Mouse (Mus musculus) heart, adult 2 months (tissue): Measurements from ENCODE around the gene Timm8b. TPM values are rescaled to one million over a fixed set of nuclear protein-coding genes. Genes with fewer than 3 reads are reported as not detected.
"Not testable (repeated sequence)": the region's sequence is repeated elsewhere in the genome, so short reads cannot be mapped to it uniquely, and the experiment has no call there.

Source experiments
- DNase-seq, 2 experiments: peaks; one replicate each; pipeline ENCODE4 v3.0.0; 2021
- H3K27ac ChIP-seq: fragments of 200-600 bp; 2 replicates; pipeline ENCODE4 v1.8.1; 2022
- H3K27me3 ChIP-seq: fragments of 200-500 bp; 2 replicates; pipeline ENCODE4 v1.6.1; 2012; ENCODE audit warnings: mild to moderate bottlenecking, low read length, inconsistent platforms, mixed read lengths; ENCODE audit not compliant: control insufficient read depth, insufficient read depth
- H3K36me3 ChIP-seq: fragments of 200-500 bp; 2 replicates; pipeline ENCODE4 v1.6.1; 2012; ENCODE audit warnings: low read length, inconsistent platforms; ENCODE audit not compliant: control insufficient read depth, insufficient read depth
- H3K4me1 ChIP-seq: fragments of 200-500 bp; 2 replicates; pipeline ENCODE4 v1.6.1; 2011; ENCODE audit warnings: low read length; ENCODE audit not compliant: control insufficient read depth, insufficient read depth
- H3K4me3 ChIP-seq: fragments of 200-600 bp; 2 replicates; pipeline ENCODE4 v1.8.1; 2022
- H3K79me2 ChIP-seq: fragments of 200-500 bp; replicated peaks from 2 replicates; pipeline ENCODE4 v1.6.1; 2012; ENCODE audit warnings: mild to moderate bottlenecking, inconsistent platforms, low read length, moderate library complexity, mixed read lengths; ENCODE audit not compliant: control insufficient read depth, insufficient read depth
- H3K9ac ChIP-seq: fragments of 200-500 bp; 2 replicates; pipeline ENCODE4 v1.6.1; 2012; ENCODE audit warnings: low read depth, mild to moderate bottlenecking, control low read depth, inconsistent platforms, low read length, mixed read lengths
- CTCF ChIP-seq: fragments of 200-600 bp; IDR thresholded peaks from 2 replicates; pipeline ENCODE4 v1.8.1; 2022; ENCODE audit warnings: antibody characterized with exemption, mild to moderate bottlenecking, moderate library complexity
- EP300 ChIP-seq: fragments of 200-500 bp; IDR thresholded peaks from 2 replicates; pipeline ENCODE4 v1.6.1; 2011; ENCODE audit warnings: low read depth, low read length, control low read depth; ENCODE audit not compliant: insufficient read depth
- POLR2A ChIP-seq: fragments of 200-500 bp; IDR thresholded peaks from 2 replicates; pipeline ENCODE4 v1.6.1; 2011; ENCODE audit warnings: mild to moderate bottlenecking, low read depth, low read length, control low read depth; ENCODE audit not compliant: insufficient read depth
- WGBS: fragments of 180-500 bp; shearing (Covaris S2); methylation state at CpG from one replicate; pipeline ENCODE4 v1.1.7; 2018; 5-methylcytosine and 5-hydroxymethylcytosine counted together
- intact Hi-C: fragments of 180-260 bp; cut with DNase I; formaldehyde crosslinking; loops from one replicate; pipeline ENCODE4 v1.15.1; 2025
- polyA plus RNA-seq: library from polyadenylated mRNA; depleted of rRNA; stranded (reverse); fragments of >200 nt; gene quantifications from 2 replicates; pipeline ENCODE4 v1.2.3, GENCODE M21; 2012
- total RNA-seq, 2 experiments: library from RNA; stranded (reverse); gene quantifications; 2 replicates each; pipeline ENCODE4 v1.2.3; 2021

The Timm8b gene
- total and polyA plus RNA-seq, 3 experiments = 251 to 294 (median 289) TPM

GRCm38 (mm10) chr9:50604338-50604737, 628 bp downstream of the Timm8b start:
- peak overlapping the region; percentile 93 for H3K27ac ChIP-seq
- TF ChIP-seq POLR2A = no peak
- no peak for TF ChIP-seq CTCF
- TF ChIP-seq EP300 = no peak
- H3K36me3 ChIP-seq = peaks cover 9% of the 10 kb centered on the region
- no peaks in the 10 kb centered on the region for H3K27me3 ChIP-seq
- no peak for DNase-seq
- intact Hi-C loops = loop anchor here (1.0 to 5.0 kb wide), 3 partner anchors 10 to 163 kb away; partner anchors contain the start of genes Dlat and Fdxacb1
- peaks cover 2% of the 10 kb centered on the region; the same call in 1 of the 2 replicates for H3K79me2 ChIP-seq
- peak overlapping the region; percentile 85 for H3K9ac ChIP-seq
- WGBS = 2% methylated on average over 6 of the region's 6 CpGs
- peaks cover 10% of the 10 kb centered on the region for H3K4me1 ChIP-seq
- peak overlapping the region; percentile 92 for H3K4me3 ChIP-seq

DNA sequence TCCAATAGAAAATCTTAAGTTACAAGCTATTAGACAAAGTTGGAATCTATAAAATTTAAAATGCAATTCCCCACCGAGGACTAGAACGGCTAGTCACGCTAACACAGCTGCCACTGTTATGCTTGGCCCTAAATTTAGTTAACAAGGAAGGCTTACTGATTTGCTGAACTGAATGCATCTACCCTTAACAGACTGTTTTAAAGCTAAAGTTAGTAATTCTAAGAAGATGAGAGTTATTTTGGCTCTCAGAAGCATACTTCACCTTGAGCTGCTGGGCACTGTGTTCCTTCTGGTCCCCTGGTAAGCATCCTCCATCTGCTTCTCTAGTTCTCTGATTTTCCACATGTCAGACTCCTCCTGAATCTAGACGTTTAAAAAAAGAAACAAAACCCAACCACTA, 8.4 kb downstream of the Timm8b start:
- intact Hi-C loops = no loop called here
- no peak overlapping the region for H3K27ac ChIP-seq
- peaks cover 1% of the 10 kb centered on the region; the same call in 1 of the 2 replicates for H3K79me2 ChIP-seq
- H3K4me1 ChIP-seq = no peaks in the 10 kb centered on the region
- no peak for TF ChIP-seq CTCF
- no peak for TF ChIP-seq POLR2A
- no peak for TF ChIP-seq EP300
- no peak for DNase-seq
- no peak overlapping the region for H3K9ac ChIP-seq
- 69% methylated on average over 4 of the region's 4 CpGs for WGBS
- no peaks in the 10 kb centered on the region for H3K27me3 ChIP-seq
- H3K4me3 ChIP-seq = no peak overlapping the region
- peaks cover 14% of the 10 kb centered on the region for H3K36me3 ChIP-seq

- H3K4me1 ChIP-seq = no peaks in the 10 kb centered on the region; the same call in 1 of the 2 replicates
- H3K9ac ChIP-seq = peak overlapping the region; percentile 80
- no peak for DNase-seq
- H3K79me2 ChIP-seq = peaks cover 1% of the 10 kb centered on the region; the same call in 1 of the 2 replicates
- intact Hi-C loops = no loop called here
- H3K27ac ChIP-seq = peak overlapping the region; percentile 87
- 33% methylated on average over 11 of the region's 11 CpGs for WGBS
- no peaks in the 10 kb centered on the region for H3K27me3 ChIP-seq
- peaks cover 9% of the 10 kb centered on the region for H3K36me3 ChIP-seq
- H3K4me3 ChIP-seq = peak overlapping the region; percentile 87
- TF ChIP-seq EP300 (no peak), POLR2A (no peak), CTCF (no peak)
Observed at GRCm38 (mm10) chr9:50616161-50616560, 12.5 kb downstream of the Timm8b start.

DNA sequence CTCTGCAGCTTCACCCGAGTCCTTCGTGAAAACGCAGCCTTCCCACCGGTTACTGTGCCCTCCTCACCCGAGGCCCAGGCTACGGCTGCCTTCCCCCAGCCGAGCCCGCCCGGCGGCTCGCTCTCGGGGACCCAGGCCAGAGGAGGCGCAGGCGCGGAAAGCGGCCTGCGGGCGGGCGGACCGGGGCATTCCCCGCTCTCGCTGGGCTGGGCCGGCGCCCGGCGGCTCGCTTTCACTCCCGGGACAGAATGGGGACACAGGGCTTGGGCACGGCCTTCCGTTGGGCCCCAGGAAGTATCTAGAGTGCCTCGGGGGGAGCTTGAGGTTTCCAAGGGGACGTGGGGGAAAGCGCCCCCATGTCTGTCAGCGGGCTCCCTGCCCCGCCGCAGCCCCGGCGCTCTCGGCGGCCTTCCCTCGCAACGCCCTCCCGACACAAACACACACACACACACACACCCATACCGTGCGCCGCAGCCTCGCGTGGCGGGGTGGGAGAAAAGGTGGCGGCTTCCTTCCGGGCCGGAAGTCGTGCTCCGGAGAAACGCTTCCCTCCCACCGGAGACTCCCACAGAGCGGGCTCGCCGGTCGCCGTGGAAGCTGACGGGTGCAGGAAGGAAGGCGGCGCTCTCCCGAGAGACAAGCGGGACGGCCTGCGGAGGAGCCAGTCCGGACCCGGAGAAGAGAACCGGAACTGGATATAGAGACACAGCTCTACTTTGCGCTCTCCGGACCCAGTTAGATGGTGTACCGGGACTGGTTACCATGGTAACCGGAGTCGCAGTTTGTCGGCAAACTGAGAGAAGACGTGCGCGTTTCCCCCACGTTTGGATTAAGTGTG, 13.3 kb downstream of the Timm8b start, which contains the start of the genes Pih1d2 and Nkapd1:
Gene Pih1d2, plus strand, starts transcription at position 556 of the 838 bp plus-strand sequence.
Gene Nkapd1, minus strand, starts transcription at position 699 of the 838 bp plus-strand sequence.
- Histone ChIP-seq H3K27ac (peak within 1 kb of the TSS; percentile 87), H3K79me2 (peaks cover 1% of the 10 kb centered on the region; the same call in 1 of the 2 replicates), H3K27me3 (no peaks in the 10 kb centered on the region), H3K4me1 (no peaks in the 10 kb centered on the region; the same call in 1 of the 2 replicates), H3K9ac (peak within 1 kb of the TSS; percentile 80), H3K4me3 (peak within 1 kb of the TSS; percentile 87), H3K36me3 (peaks cover 9% of the 10 kb centered on the region)
- TF ChIP-seq POLR2A (peak; percentile 66; the same call in 1 of the 2 replicates), EP300 (peak; percentile 60; the same call in 1 of the 2 replicates), CTCF (peak; percentile 13)
- intact Hi-C loops = no loop called here
- under 1% methylated on average over 81 of the region's 81 CpGs for WGBS
- DNase-seq = peak; percentile 91 to 92

- TF ChIP-seq CTCF (no peak), EP300 (no peak), POLR2A (no peak)
- intact Hi-C loops = no loop called here
- DNase-seq = no peak
- Histone ChIP-seq H3K36me3 (peaks cover 9% of the 10 kb centered on the region), H3K27me3 (no peaks in the 10 kb centered on the region), H3K27ac (no peak overlapping the region; the same call in 1 of the 2 replicates), H3K4me1 (no peaks in the 10 kb centered on the region; the same call in 1 of the 2 replicates), H3K79me2 (peaks cover 1% of the 10 kb centered on the region; the same call in 1 of the 2 replicates), H3K4me3 (peak overlapping the region; percentile 87), H3K9ac (no peak overlapping the region)
- WGBS = 52% methylated on average over 9 of the region's 9 CpGs
Observed at GRCm38 (mm10) chr9:50617794-50618330, 14.2 kb downstream of the Timm8b start.

- H3K79me2 ChIP-seq, H3K27ac ChIP-seq, DNase-seq, H3K9ac ChIP-seq, H3K27me3 ChIP-seq, H3K4me1 ChIP-seq, intact Hi-C loops, H3K36me3 ChIP-seq, H3K4me3 ChIP-seq: not testable (repeated sequence)
- whole genome bisulfite sequencing = 83% methylated on average over 6 of the region's 8 CpGs
Observed at GRCm38 (mm10) chr9:50630903-50631302, 27.2 kb downstream of the Timm8b start.
